Mouse (Mus musculus) heart, postnatal 14 days (tissue): ENCODE measurements at regions not wholly inside any gene's neighbourhood (a gene's known extent, or its start where the extent isn't known, plus 50 kb on each side); places are given as distances from the start of the nearest gene placed in this dataset.
"Not testable (repeated sequence)": the region's sequence is repeated elsewhere in the genome, so short reads cannot be mapped to it uniquely, and the experiment has no call there.

Experiments used
- DNase-seq, 2 experiments: peaks; one replicate each; pipeline ENCODE4 v3.0.0; 2021 to 2022
- intact Hi-C: fragments of 180-260 bp; cut with DNase I; formaldehyde crosslinking; loops from one replicate; pipeline ENCODE4 v1.15.1; 2025

DNA sequence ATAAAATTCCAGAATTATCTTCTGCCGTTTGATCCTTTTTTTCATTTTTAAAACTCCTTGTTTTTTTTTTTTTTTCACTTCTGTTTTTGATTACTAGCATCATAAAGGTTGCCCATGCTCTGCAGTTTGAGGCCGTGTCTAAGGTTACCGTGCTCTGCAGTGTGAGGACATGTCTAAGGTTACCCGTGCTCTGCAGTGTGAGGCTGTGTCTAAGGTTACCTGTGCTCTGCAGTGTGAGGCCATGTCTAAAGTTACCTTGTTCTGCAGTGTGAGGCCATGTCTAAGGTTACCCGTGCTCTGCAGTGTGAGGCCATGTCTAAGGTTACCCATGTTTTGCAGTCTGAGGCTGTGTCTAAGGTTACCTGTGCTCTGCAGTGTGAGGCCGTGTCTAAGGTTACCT is 157.0 kb upstream of the Vmn1r3 start:
- DNase-seq, intact Hi-C loops: not testable (repeated sequence)
